Mouse (Mus musculus) frontal cortex, adult 2 months (tissue): ENCODE measurements around the gene Eif1b. TPM values are rescaled to one million over a fixed set of nuclear protein-coding genes. Genes with fewer than 3 reads are reported as not detected.

Source experiments
- DNase-seq, 2 experiments: peaks; one replicate each; pipeline ENCODE4 v3.0.0; 2022; ENCODE audit warnings: low spot score in 1 of 2; ENCODE audit errors: extremely low spot score in 1 of 2
- polyA plus RNA-seq: library from polyadenylated mRNA; depleted of rRNA; stranded (reverse); fragments of >200 nt; gene quantifications from 2 replicates; pipeline ENCODE4 v1.2.3, GENCODE M21; 2012; rRNA removed

Eif1b gene
- 150 and 166 TPM in 2 replicates for polyA plus RNA-seq

- no peak for DNase-seq
Measured at GRCm38 (mm10) chr9:120492010-120492399, at the start of gene Eif1b. Gene Eif1b (plus strand): TSS chr9:120492232.

GRCm38 (mm10) chr9:120444642-120445041 lies 47.4 kb upstream of the Eif1b start:
- no peak for DNase-seq

DNA sequence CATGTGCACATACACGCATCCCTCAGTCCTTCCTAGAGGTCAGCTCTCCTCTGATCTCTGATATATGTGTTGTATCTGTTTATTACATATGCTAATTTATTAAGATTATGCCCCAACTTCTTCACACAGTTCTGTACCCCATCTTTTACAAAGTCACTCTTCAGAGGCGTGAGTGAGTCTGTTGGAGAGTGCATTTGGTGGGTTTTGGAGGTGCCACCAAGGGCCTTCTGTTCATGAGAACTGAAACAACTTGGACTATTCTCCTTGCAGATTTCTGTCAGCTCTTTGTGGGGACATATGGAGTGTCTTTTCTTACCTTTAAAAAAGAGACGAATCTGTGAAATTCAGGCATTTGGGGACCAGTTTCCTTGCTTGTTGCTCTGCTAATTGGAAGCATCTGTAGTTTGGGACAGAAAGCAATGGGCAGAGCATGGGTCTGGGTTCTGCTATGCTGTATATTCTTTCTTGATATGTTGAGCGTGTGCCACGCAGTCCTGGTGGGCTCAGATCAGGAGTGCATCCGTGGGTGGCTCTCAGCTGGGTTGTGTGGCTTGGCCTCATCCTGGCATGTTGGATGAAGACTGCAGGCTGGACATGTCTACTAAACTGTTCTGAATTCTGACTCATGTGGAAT lies 42.2 kb upstream of the Eif1b start:
- no peak for DNase-seq

DNA sequence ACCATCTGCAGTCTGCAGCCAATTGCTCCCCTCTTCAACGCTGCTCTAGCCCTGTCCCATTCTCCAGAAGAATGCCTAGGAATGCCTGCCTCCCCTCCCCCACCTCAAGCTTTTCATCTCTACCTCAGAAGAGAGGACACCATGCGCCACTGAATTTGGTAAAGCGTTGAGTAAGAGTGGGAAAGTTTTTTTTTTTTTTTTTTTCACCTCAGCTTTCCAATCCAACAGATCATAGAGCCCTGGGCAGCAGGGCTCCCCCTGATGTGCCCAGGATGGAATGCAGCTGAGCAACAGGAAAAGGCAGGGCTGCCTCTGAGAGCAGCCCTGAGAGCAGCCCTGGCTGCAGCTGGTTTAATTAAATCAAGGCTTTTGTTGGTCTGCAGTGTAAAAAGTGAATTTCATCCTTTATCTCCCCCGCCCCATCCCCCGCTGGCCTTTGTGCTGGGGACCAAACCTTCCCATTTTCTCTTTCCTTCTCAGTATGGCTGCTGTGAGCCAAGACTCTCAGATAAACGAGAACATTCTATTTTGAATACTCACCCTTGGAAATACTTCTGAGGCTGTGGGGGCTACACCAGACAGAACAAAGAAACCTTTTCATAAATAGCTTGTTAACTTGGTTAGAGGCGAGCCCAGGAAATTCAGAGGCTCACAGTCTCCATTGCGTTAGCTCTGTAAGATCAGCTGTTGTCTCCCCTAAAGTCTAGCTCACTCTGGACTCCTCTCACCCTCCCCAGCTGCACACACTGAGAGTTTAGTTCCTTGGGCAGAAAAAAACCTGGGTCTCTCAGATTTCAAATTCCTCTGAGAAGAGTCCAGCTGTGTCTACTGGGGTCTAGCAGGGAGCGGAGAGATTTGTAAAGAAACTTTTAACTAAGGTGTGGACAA lies 36.0 kb upstream of the Eif1b start:
- DNase-seq: no peak

- no peak for DNase-seq
Measured at GRCm38 (mm10) chr9:120470431-120470830, 21.6 kb upstream of the Eif1b start.

DNA sequence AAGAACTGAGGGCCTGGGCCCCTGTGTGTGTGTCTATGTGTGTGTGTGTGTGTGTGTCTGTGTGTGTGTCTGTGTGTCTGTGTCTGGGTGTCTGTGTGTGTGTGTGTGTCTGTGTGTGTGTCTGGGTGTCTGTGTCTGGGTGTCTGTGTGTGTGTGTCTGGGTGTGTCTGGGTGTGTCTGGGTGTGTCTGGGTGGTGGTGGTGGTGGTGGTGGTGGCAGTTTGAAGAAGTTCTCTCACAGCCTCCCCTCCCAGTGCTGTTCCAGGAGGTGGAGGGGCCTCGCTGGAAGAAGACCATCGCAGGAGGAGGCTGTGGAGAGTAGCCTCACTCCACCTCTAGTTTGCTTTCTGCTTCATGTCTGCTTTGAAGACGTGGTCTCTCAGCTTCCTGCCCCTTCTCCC lies 10.4 kb upstream of the Eif1b start:
- DNase-seq: no peak

GRCm38 (mm10) chr9:120482382-120482781 lies 9.7 kb upstream of the Eif1b start:
- no peak for DNase-seq

DNA sequence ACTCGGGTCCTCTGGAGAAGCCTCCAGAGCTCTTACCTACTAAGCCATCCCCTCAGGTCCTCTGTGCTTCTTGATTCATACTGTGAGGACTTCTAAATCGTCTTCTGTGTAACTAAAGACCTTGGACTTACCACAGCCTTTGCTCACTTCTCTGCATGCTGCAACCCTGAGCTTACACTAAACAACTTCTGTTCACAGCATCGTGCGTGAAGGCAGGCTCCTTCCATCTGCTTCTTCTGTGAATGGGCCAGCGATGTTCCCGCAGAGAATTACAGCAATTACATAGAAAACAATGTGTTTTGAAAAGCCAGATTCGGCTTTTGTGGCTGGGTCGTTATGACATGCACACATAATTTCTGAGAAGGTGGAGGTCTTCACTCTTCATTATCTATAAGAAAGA lies 8.9 kb upstream of the Eif1b start:
- no peak for DNase-seq

DNA sequence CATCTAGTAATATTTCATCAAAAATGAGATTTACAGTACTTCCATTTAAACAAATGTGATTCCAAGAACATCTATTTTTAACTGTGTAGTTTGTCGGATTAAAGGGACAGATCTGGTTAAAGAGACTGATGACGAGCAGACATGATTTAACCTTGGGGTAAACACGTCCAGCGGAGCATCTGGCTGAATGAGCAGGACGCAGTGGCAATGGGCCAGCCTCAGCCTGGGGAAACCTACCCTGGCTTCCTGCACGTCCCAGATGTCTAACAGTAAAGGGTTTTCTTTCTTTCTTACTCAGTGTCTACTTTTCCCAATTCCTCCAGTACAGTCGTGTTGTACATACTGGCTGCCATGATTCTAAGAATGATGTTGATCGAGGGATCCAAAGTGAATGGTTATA lies 5.0 kb upstream of the Eif1b start:
- no peak for DNase-seq

GRCm38 (mm10) chr9:120491509-120491908 lies 523 bp upstream of the Eif1b start:
- DNase-seq: no peak

- peak; percentile 47 to 81 for DNase-seq
Measured at GRCm38 (mm10) chr9:120492400-120493351, 644 bp downstream of the Eif1b start.

GRCm38 (mm10) chr9:120493781-120494180 lies 1.7 kb downstream of the Eif1b start:
- no peak for DNase-seq

GRCm38 (mm10) chr9:120496691-120497090 lies 4.7 kb downstream of the Eif1b start:
- DNase-seq: peak; percentile 67 to 85

DNA sequence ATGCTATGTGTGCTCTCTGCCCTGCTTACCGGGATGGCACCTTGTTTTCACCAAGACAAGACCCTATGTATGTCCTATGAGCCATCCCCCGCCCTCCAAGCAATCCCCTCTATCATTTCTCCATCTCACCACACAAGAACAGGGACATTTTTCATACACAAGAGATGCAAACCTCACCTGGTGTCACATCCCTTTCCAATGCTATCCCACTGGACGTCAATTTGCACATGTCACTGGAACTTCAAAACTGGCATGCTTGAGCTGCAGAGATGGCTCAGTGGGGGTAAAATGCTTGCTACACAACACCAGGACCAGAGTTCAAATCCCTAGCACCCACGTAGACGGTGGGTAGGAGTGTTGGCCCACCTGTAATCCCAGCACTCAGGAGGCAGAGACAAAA lies 6.0 kb downstream of the Eif1b start:
- DNase-seq: no peak

GRCm38 (mm10) chr9:120501191-120501902 lies 9.3 kb downstream of the Eif1b start:
- DNase-seq: no peak

GRCm38 (mm10) chr9:120502013-120502412 lies 10.0 kb downstream of the Eif1b start:
- peak in 1 of 2 experiments; percentile 92 for DNase-seq

DNA sequence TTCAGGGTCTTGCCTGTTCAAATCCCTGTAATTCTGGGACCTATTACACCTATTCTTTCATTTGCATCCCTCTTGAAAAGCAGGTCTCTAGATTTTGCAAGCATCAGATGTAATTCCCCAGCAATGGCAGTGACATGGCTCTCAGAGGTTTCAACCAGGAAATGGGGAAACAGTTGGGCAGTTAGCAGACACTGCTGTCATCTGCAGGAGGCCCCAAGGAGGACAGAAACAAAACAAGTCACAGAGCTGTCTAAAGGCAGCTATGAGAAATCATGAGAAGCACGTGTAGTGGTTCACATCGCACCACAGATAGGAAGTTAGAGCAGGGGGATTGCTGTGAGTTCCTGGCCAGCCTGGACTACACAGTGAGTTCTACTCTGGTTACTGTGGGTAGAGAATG lies 12.4 kb downstream of the Eif1b start:
- DNase-seq: no peak

GRCm38 (mm10) chr9:120511781-120512180 lies 19.7 kb downstream of the Eif1b start:
- DNase-seq: no peak

DNA sequence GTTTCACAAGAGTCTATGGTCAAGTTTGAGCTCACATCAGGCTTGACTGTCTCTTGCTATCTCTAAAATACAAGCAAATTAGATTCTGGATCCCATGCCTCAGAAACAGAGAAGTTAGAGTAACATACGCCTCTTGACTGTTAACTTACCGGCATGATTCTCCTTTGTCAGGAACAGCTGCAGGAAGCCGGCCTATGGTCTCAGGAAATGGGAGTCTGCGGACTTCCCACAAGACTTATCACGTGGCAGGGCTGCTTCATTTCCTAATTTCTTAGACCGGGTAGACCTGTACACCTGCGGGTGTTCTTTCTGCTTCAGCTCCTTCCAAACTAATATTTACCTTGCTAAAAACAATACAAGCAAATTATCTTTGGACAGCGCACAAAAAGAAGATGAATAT lies 24.7 kb downstream of the Eif1b start:
- DNase-seq: no peak

- no peak for DNase-seq
Measured at GRCm38 (mm10) chr9:120518946-120519345, 26.9 kb downstream of the Eif1b start.
